Mouse (Mus musculus) hindbrain, embryonic 13.5 days (tissue): Measurements from ENCODE around the gene Nckap5. TPM values are rescaled to one million over a fixed set of nuclear protein-coding genes. Genes with fewer than 3 reads are reported as not detected.

Experiments
- ATAC-seq: fragments of 200-750 bp; cut with Nextera tagmentation; 2 replicates; pipeline ENCODE4 v1.8.0; 2017; ENCODE audit warnings: moderate TSS enrichment; ENCODE audit not compliant: low FRiP score
- H3K27ac ChIP-seq: fragments of 300-500 bp; sonication (generic); 2 replicates; pipeline ENCODE4 v1.5.1; 2015; ENCODE audit warnings: inconsistent platforms, mild to moderate bottlenecking, moderate library complexity
- H3K27me3 ChIP-seq: fragments of 300-500 bp; sonication (generic); 2 replicates; pipeline ENCODE4 v1.6.1; 2015; ENCODE audit warnings: mild to moderate bottlenecking, inconsistent platforms
- H3K36me3 ChIP-seq: fragments of 300-500 bp; sonication (generic); 2 replicates; pipeline ENCODE4 v1.6.1; 2015; ENCODE audit warnings: mild to moderate bottlenecking, inconsistent platforms
- H3K4me1 ChIP-seq: fragments of 300-500 bp; sonication (generic); replicated peaks from 2 replicates; pipeline ENCODE4 v1.6.1; 2015; ENCODE audit warnings: inconsistent platforms
- H3K4me2 ChIP-seq: fragments of 300-500 bp; sonication (generic); 2 replicates; pipeline ENCODE4 v1.6.1; 2015; ENCODE audit warnings: inconsistent platforms, mild to moderate bottlenecking, moderate library complexity
- H3K4me3 ChIP-seq: fragments of 300-500 bp; sonication (generic); 2 replicates; pipeline ENCODE4 v1.5.1; 2015; ENCODE audit warnings: mild to moderate bottlenecking, inconsistent platforms
- H3K9ac ChIP-seq: fragments of 300-500 bp; sonication (generic); 2 replicates; pipeline ENCODE4 v1.6.1; 2015; ENCODE audit warnings: mild to moderate bottlenecking, inconsistent platforms
- H3K9me3 ChIP-seq: fragments of 300-500 bp; sonication (generic); 2 replicates; pipeline ENCODE4 v1.6.1; 2016; ENCODE audit warnings: inconsistent platforms
- WGBS: fragments of 180-500 bp; shearing (Covaris S2); methylation state at CpG from one replicate; pipeline ENCODE4 v1.1.7; 2015; 5-methylcytosine and 5-hydroxymethylcytosine counted together
- polyA plus RNA-seq: library from polyadenylated mRNA; unstranded; fragments of >200 nt; fragmentation: Nextera tagmentation; extraction: Ambion mirVana; gene quantifications from 2 replicates; pipeline ENCODE4 v1.2.1, GENCODE M21; 2015

The Nckap5 gene
- polyA plus RNA-seq, 1 experiment from 2014 or later: 18.6 TPM

GRCm38 (mm10) chr1:126432285-126432684, 398.3 kb downstream of the Nckap5 start:
- H3K27me3 ChIP-seq: no peaks in the 10 kb centered on the region
- H3K4me3 ChIP-seq: no peak overlapping the region
- peaks cover 8% of the 10 kb centered on the region; the same call in 1 of the 2 replicates for H3K4me1 ChIP-seq
- no peak overlapping the region for H3K4me2 ChIP-seq
- H3K36me3 ChIP-seq: no peaks in the 10 kb centered on the region
- H3K9me3 ChIP-seq: no peaks in the 10 kb centered on the region
- no peak for ATAC-seq
- 93% methylated on average over 4 of the region's 4 CpGs for WGBS
- H3K9ac ChIP-seq: no peak overlapping the region
- H3K27ac ChIP-seq: no peak overlapping the region

GRCm38 (mm10) chr1:126431594-126431993, 399.0 kb downstream of the Nckap5 start:
- Histone ChIP-seq H3K9ac (no peak overlapping the region), H3K4me2 (no peak overlapping the region; the same call in 1 of the 2 replicates), H3K4me3 (no peak overlapping the region), H3K9me3 (no peaks in the 10 kb centered on the region), H3K4me1 (peaks cover 5% of the 10 kb centered on the region; the same call in 1 of the 2 replicates), H3K27ac (peak overlapping the region; percentile 8), H3K27me3 (no peaks in the 10 kb centered on the region), H3K36me3 (no peaks in the 10 kb centered on the region)
- 31% methylated on average over 5 of the region's 5 CpGs for WGBS
- peak; percentile 74 for ATAC-seq

GRCm38 (mm10) chr1:126411426-126411825, 419.2 kb downstream of the Nckap5 start:
- 90% methylated on average over 5 of the region's 5 CpGs for WGBS

GRCm38 (mm10) chr1:126407886-126408285, 422.7 kb downstream of the Nckap5 start:
- Histone ChIP-seq H3K9me3 (no peaks in the 10 kb centered on the region), H3K4me2 (no peak overlapping the region), H3K27me3 (no peaks in the 10 kb centered on the region), H3K4me1 (no peaks in the 10 kb centered on the region), H3K4me3 (no peak overlapping the region), H3K9ac (no peak overlapping the region), H3K36me3 (no peaks in the 10 kb centered on the region), H3K27ac (no peak overlapping the region)
- WGBS: 23% methylated on average over 4 of the region's 4 CpGs
- no peak for ATAC-seq

More at GRCm38 (mm10) chr1:126411426-126411825, 419.2 kb downstream of the Nckap5 start:
- Histone ChIP-seq H3K9me3 (no peaks in the 10 kb centered on the region), H3K4me2 (no peak overlapping the region), H3K27me3 (no peaks in the 10 kb centered on the region), H3K27ac (no peak overlapping the region), H3K36me3 (no peaks in the 10 kb centered on the region), H3K4me3 (no peak overlapping the region), H3K9ac (no peak overlapping the region), H3K4me1 (no peaks in the 10 kb centered on the region)
- no peak for ATAC-seq

- no peak overlapping the region for H3K9ac ChIP-seq
- no peaks in the 10 kb centered on the region for H3K4me1 ChIP-seq
- no peak overlapping the region for H3K4me3 ChIP-seq
- no peak overlapping the region for H3K27ac ChIP-seq
- H3K36me3 ChIP-seq: no peaks in the 10 kb centered on the region
- 81% methylated on average over 2 of the region's 2 CpGs for WGBS
- no peak overlapping the region for H3K4me2 ChIP-seq
- no peaks in the 10 kb centered on the region for H3K9me3 ChIP-seq
- no peak for ATAC-seq
- no peaks in the 10 kb centered on the region for H3K27me3 ChIP-seq
These were observed 425.1 kb downstream of the Nckap5 start for GRCm38 (mm10) chr1:126405543-126405942.

- H3K9me3 ChIP-seq: no peaks in the 10 kb centered on the region
- no peak overlapping the region for H3K4me3 ChIP-seq
- no peak for ATAC-seq
- no peaks in the 10 kb centered on the region for H3K4me1 ChIP-seq
- H3K36me3 ChIP-seq: no peaks in the 10 kb centered on the region
- H3K4me2 ChIP-seq: no peak overlapping the region
- no peaks in the 10 kb centered on the region for H3K27me3 ChIP-seq
- H3K9ac ChIP-seq: no peak overlapping the region
- H3K27ac ChIP-seq: no peak overlapping the region
These were observed 426.6 kb downstream of the Nckap5 start for GRCm38 (mm10) chr1:126403970-126404369.

GRCm38 (mm10) chr1:126391204-126391603, 439.4 kb downstream of the Nckap5 start:
- no peaks in the 10 kb centered on the region for H3K36me3 ChIP-seq
- no peaks in the 10 kb centered on the region for H3K27me3 ChIP-seq
- 79% methylated on average over 4 of the region's 4 CpGs for WGBS
- H3K4me1 ChIP-seq: peaks cover 13% of the 10 kb centered on the region; the same call in 1 of the 2 replicates
- no peak overlapping the region for H3K4me2 ChIP-seq
- H3K4me3 ChIP-seq: no peak overlapping the region
- no peak overlapping the region for H3K9ac ChIP-seq
- H3K9me3 ChIP-seq: no peaks in the 10 kb centered on the region
- H3K27ac ChIP-seq: no peak overlapping the region
- ATAC-seq: no peak

GRCm38 (mm10) chr1:126377339-126377980, 453.1 kb downstream of the Nckap5 start:
- H3K36me3 ChIP-seq: no peaks in the 10 kb centered on the region
- 60% methylated on average over 9 of the region's 9 CpGs for WGBS
- H3K27me3 ChIP-seq: no peaks in the 10 kb centered on the region
- no peak overlapping the region for H3K9ac ChIP-seq
- no peak; the same call in 1 of the 2 replicates for ATAC-seq
- H3K27ac ChIP-seq: 0 out of 2 replicates have a peak overlapping the region, but pooled peaks have one; percentile 30
- no peak overlapping the region for H3K4me3 ChIP-seq
- H3K9me3 ChIP-seq: no peaks in the 10 kb centered on the region
- no peak overlapping the region for H3K4me2 ChIP-seq
- H3K4me1 ChIP-seq: no peaks in the 10 kb centered on the region; the same call in none of the 2 replicates

GRCm38 (mm10) chr1:126366736-126367135, 463.9 kb downstream of the Nckap5 start:
- Histone ChIP-seq H3K4me3 (no peak overlapping the region), H3K9ac (no peak overlapping the region), H3K4me2 (no peak overlapping the region), H3K9me3 (no peaks in the 10 kb centered on the region), H3K36me3 (no peaks in the 10 kb centered on the region), H3K27me3 (no peaks in the 10 kb centered on the region), H3K27ac (no peak overlapping the region), H3K4me1 (no peaks in the 10 kb centered on the region)
- WGBS: 70% methylated on average over 2 of the region's 2 CpGs
- ATAC-seq: no peak

GRCm38 (mm10) chr1:126364556-126364955, 466.0 kb downstream of the Nckap5 start:
- Histone ChIP-seq H3K27ac (no peak overlapping the region), H3K4me1 (peaks cover 13% of the 10 kb centered on the region), H3K9me3 (no peaks in the 10 kb centered on the region), H3K4me3 (no peak overlapping the region), H3K27me3 (no peaks in the 10 kb centered on the region), H3K4me2 (no peak overlapping the region), H3K36me3 (no peaks in the 10 kb centered on the region), H3K9ac (no peak overlapping the region)
- 71% methylated on average over 6 of the region's 6 CpGs for WGBS
- no peak for ATAC-seq

- WGBS: 92% methylated on average over 6 of the region's 6 CpGs
- no peaks in the 10 kb centered on the region for H3K36me3 ChIP-seq
- H3K27me3 ChIP-seq: no peaks in the 10 kb centered on the region
- H3K9ac ChIP-seq: no peak overlapping the region
- H3K9me3 ChIP-seq: no peaks in the 10 kb centered on the region
- 0 out of 2 replicates have a peak overlapping the region, but pooled peaks have one; percentile 1 for H3K27ac ChIP-seq
- ATAC-seq: no peak
- H3K4me2 ChIP-seq: no peak overlapping the region
- H3K4me1 ChIP-seq: peaks cover 18% of the 10 kb centered on the region
- H3K4me3 ChIP-seq: no peak overlapping the region
These were observed 469.9 kb downstream of the Nckap5 start for GRCm38 (mm10) chr1:126360531-126361220.

GRCm38 (mm10) chr1:126360111-126360510, 470.5 kb downstream of the Nckap5 start:
- ATAC-seq: no peak
- 65% methylated on average over 3 of the region's 3 CpGs for WGBS
- H3K27ac ChIP-seq: peak overlapping the region; percentile 1; the same call in 1 of the 2 replicates

More at GRCm38 (mm10) chr1:126360111-126360510, 470.5 kb downstream of the Nckap5 start:
- no peak overlapping the region for H3K4me3 ChIP-seq
- no peaks in the 10 kb centered on the region for H3K36me3 ChIP-seq
- no peaks in the 10 kb centered on the region for H3K9me3 ChIP-seq
- peaks cover 18% of the 10 kb centered on the region for H3K4me1 ChIP-seq
- no peaks in the 10 kb centered on the region for H3K27me3 ChIP-seq
- H3K4me2 ChIP-seq: no peak overlapping the region
- no peak overlapping the region for H3K9ac ChIP-seq
